9 mouse cellular contexts compared by ENCODE assay signal in genomic region chr4:156026013-156026412, GRCm38 (mm10). TPM values are rescaled to one million over a fixed set of nuclear protein-coding genes. Genes with fewer than 3 reads are reported as not detected.
DNase-seq lines count a peak whose midpoint lies in the region; ATAC-seq and TF ChIP-seq lines count a peak whose summit lies in the region.
"Had no signal": no experiment of that assay in that cellular context is flagged by ENCODE, and none has a peak within 500 bp of the region (broad histone marks: within the 10 kb centered on the region; RNA-seq: fewer than 3 reads in every experiment).

TSS of gene Tnfrsf18 (plus strand) at chr4:156026164.

- TF ChIP-seq CTCF in layer of hippocampus, adult 2 months (conservative IDR thresholded peaks at IDR 0.05), result peak; percentile 49

- H3K79me2 ChIP-seq in myocyte (ENCODE audit: control insufficient read depth, insufficient read depth), result no peaks in the 10 kb centered on the region

- H3ac ChIP-seq in myocyte (ENCODE audit: control insufficient read depth, insufficient read length), result no peak within 1 kb of the TSS

- WGBS in embryonic facial prominence, embryonic 13.5 days, result 53% methylated on average over 4 of the region's 4 CpGs
- 70% methylated on average over 4 of the region's 4 CpGs for WGBS in embryonic facial prominence, embryonic 10.5 days

- no peak within 1 kb of the TSS for H3K27ac ChIP-seq in embryonic facial prominence, embryonic 13.5 days
- H3K27ac ChIP-seq in embryonic facial prominence, embryonic 10.5 days (replicated peaks), result no peak within 1 kb of the TSS
- no peak within 1 kb of the TSS for H3K27ac ChIP-seq in layer of hippocampus, adult 2 months

- no peaks in the 10 kb centered on the region for H3K27me3 ChIP-seq in embryonic facial prominence, embryonic 13.5 days
- no peaks in the 10 kb centered on the region for H3K27me3 ChIP-seq in embryonic facial prominence, embryonic 10.5 days (replicated peaks; ENCODE audit: low read depth, poor library complexity, severe bottlenecking)
- no peaks in the 10 kb centered on the region for H3K27me3 ChIP-seq in myocyte (ENCODE audit: control insufficient read depth, insufficient read depth, insufficient read length)

- H3K9ac ChIP-seq in embryonic facial prominence, embryonic 13.5 days, result peak within 1 kb of the TSS; percentile 41; the same call in 1 of the 2 replicates

- ATAC-seq in embryonic facial prominence, embryonic 13.5 days (ENCODE audit: insufficient number of reproducible peaks, insufficient read depth, low FRiP score, low TSS enrichment, low read depth), result no peak
- peak; percentile 10 for ATAC-seq in CD4-positive, CD25-positive, alpha-beta regulatory T cell, adult 4 months
- ATAC-seq in erythroid progenitor cell, adult 5-6 weeks (replicated peaks; ENCODE audit: low FRiP score, poor library complexity, severe bottlenecking), result no peak

- no peak for TF ChIP-seq POLR2A in myocyte (IDR thresholded peaks at IDR 0.05; ENCODE audit: insufficient read length, low read depth)

- peaks cover 13% of the 10 kb centered on the region for H3K4me1 ChIP-seq in embryonic facial prominence, embryonic 13.5 days
- H3K4me1 ChIP-seq in embryonic facial prominence, embryonic 10.5 days, result peaks cover 9% of the 10 kb centered on the region

- H3K36me3 ChIP-seq in embryonic facial prominence, embryonic 13.5 days, result peaks cover 46% of the 10 kb centered on the region
- H3K36me3 ChIP-seq in embryonic facial prominence, embryonic 10.5 days (replicated peaks), result peaks cover 51% of the 10 kb centered on the region
- H3K36me3 ChIP-seq in myocyte (ENCODE audit: control insufficient read depth, insufficient read depth), result no peaks in the 10 kb centered on the region
- H3K36me3 ChIP-seq: G1E had no signal

- DNase-seq in embryonic facial prominence, embryonic 10.5 days (ENCODE audit: low spot score), result no peak
- DNase-seq in heart, adult 8-10 months (ENCODE audit: low spot score), result peak; percentile 17
- peak; percentile 35 to 65 for DNase-seq in layer of hippocampus, adult 2 months (ENCODE audit: low spot score in 2 of 2)
- DNase-seq in thymus, postnatal 4 days, result peak; percentile 78

- H3K4me3 ChIP-seq in embryonic facial prominence, embryonic 13.5 days, result no peak within 1 kb of the TSS
- no peak within 1 kb of the TSS for H3K4me3 ChIP-seq in embryonic facial prominence, embryonic 10.5 days
- H3K4me3 ChIP-seq in layer of hippocampus, adult 2 months, result no peak within 1 kb of the TSS
- H3K4me3 ChIP-seq in myocyte, result no peak within 1 kb of the TSS

- H3K9me3 ChIP-seq in embryonic facial prominence, embryonic 13.5 days, result no peaks in the 10 kb centered on the region
- no peaks in the 10 kb centered on the region for H3K9me3 ChIP-seq in embryonic facial prominence, embryonic 10.5 days
- H3K9me3 ChIP-seq: G1E had no signal

- no peak within 1 kb of the TSS for H3K4me2 ChIP-seq in embryonic facial prominence, embryonic 13.5 days
- no peak within 1 kb of the TSS for H3K4me2 ChIP-seq in myocyte (ENCODE audit: low read depth)

TF ChIP-seq in myocyte, 11 proteins besides CTCF, POLR2A, EP300 and RAD21:
- TF ChIP-seq POLR2AphosphoS2 (IDR thresholded peaks at IDR 0.05; ENCODE audit: insufficient read length, low read depth), result peak; percentile 10
- TF ChIP-seq MYOG (IDR thresholded peaks at IDR 0.05; ENCODE audit: control insufficient read depth in 1 of 3, insufficient read depth in 1 of 3, insufficient read length in 2 of 3, low read depth in 2 of 3), result no peak
- TF ChIP-seq USF1 (IDR thresholded peaks at IDR 0.05; ENCODE audit: low read depth), result no peak

RNA-seq across cellular contexts. Expression of gene Tnfrsf18, which starts in this region (rescaled TPM):
- polyA plus RNA-seq in embryonic facial prominence, embryonic 13.5 days (2015; fragmentation: Nextera tagmentation; extraction: Ambion mirVana), result 3.0 and 4.1 TPM in 2 replicates
- polyA plus RNA-seq in embryonic facial prominence, embryonic 10.5 days (2016; fragmentation: Nextera tagmentation; extraction: Ambion mirVana), result 1.2 and 1.4 TPM in 2 replicates
- 100 to 1,000 TPM; 745 to 823 TPM for polyA plus RNA-seq in CD4-positive, CD25-positive, alpha-beta regulatory T cell, adult 4 months (2017; shearing (Covaris generic))
- total RNA-seq in heart, adult 8-10 months (2022), result under 1 TPM in 2 of 4 experiments, not detected in 2; 0.25 to 0.75 TPM
- total RNA-seq in layer of hippocampus, adult 2 months (2021), result not detected
- 0.40 TPM for polyA plus RNA-seq in myocyte (2012; fragmentation: generic; extraction: Trizol)
- 2.9 and 26.7 TPM in 2 replicates for total RNA-seq in erythroid progenitor cell, adult 5-6 weeks (2015; ENCODE audit: low replicate concordance)
- total RNA-seq in erythroid progenitor cell, adult 5-6 weeks (2017; ENCODE audit: low replicate concordance), result 1.5 and 3.5 TPM in 2 replicates
- polyA plus RNA-seq: G1E had no signal

Comparison
In these comparisons a context has a peak if more than half of its experiments do, and no peak if none do; other contexts are left out.
1. RNA of gene Tnfrsf18 (polyA plus RNA-seq): 745 to 823 TPM in CD4-positive, CD25-positive, alpha-beta regulatory T cell, adult 4 months; 3.0 to 4.1 TPM in embryonic facial prominence, embryonic 13.5 days, 1.2 to 1.4 TPM in embryonic facial prominence, embryonic 10.5 days and 0.40 TPM in myocyte (single experiment); every median in the first group is over 100 times any median in the second.
2. Peak in DNase-seq in heart, adult 8-10 months; RNA of the gene not detected or under 1 TPM.
3. Peak in DNase-seq in layer of hippocampus, adult 2 months; RNA of the gene not detected or under 1 TPM.